Mouse (Mus musculus) gastrocnemius, adult 2 months (tissue): Measurements from ENCODE around the gene Col5a1. TPM values are rescaled to one million over a fixed set of nuclear protein-coding genes. Genes with fewer than 3 reads are reported as not detected.
A peak's percentile ranks its signal among the peaks of the same experiment; 100 is the strongest.

Source experiments
- DNase-seq: peaks from one replicate; pipeline ENCODE4 v3.0.0; 2022
- H3K27ac ChIP-seq: fragments of 200-600 bp; 2 replicates; pipeline ENCODE4 v1.8.1; 2022; ENCODE audit warnings: mild to moderate bottlenecking
- H3K4me3 ChIP-seq: fragments of 200-600 bp; 2 replicates; pipeline ENCODE4 v1.8.1; 2022; ENCODE audit warnings: mild to moderate bottlenecking, moderate library complexity
- CTCF ChIP-seq: fragments of 200-600 bp; IDR thresholded peaks from 2 replicates; pipeline ENCODE4 v1.8.1; 2022; ENCODE audit warnings: antibody characterized with exemption, mild to moderate bottlenecking, moderate library complexity
- intact Hi-C: fragments of 180-260 bp; cut with DNase I; formaldehyde crosslinking; loops from one replicate; pipeline ENCODE4 v1.15.1; 2025
- total RNA-seq, 2 experiments: library from RNA; stranded (reverse); gene quantifications; 2 replicates each; pipeline ENCODE4 v1.2.3; 2021

Col5a1 gene
- total RNA-seq, 2 experiments from 2014 or later = 15.9 to 20.9 TPM

- no peak for TF ChIP-seq CTCF
- Histone ChIP-seq H3K4me3 (no peak overlapping the region), H3K27ac (no peak overlapping the region)
- DNase-seq = no peak
- intact Hi-C loops = no loop called here
Observed at GRCm38 (mm10) chr2:27961190-27961589, 75.0 kb downstream of the Col5a1 start.

GRCm38 (mm10) chr2:27962406-27962805, 76.2 kb downstream of the Col5a1 start:
- TF ChIP-seq CTCF = no peak
- no peak overlapping the region for H3K4me3 ChIP-seq
- H3K27ac ChIP-seq = no peak overlapping the region
- intact Hi-C loops = no loop called here
- DNase-seq = no peak

- Histone ChIP-seq H3K4me3 (no peak overlapping the region), H3K27ac (no peak overlapping the region)
- peak; percentile 82 for TF ChIP-seq CTCF
- intact Hi-C loops = loop anchor here (1.0 kb wide), 1 partner anchor 198 kb away; no protein-coding TSS in a partner anchor
- peak; percentile 49 for DNase-seq
Observed at GRCm38 (mm10) chr2:27969158-27969557, 82.9 kb downstream of the Col5a1 start.

- TF ChIP-seq CTCF = peak; percentile 83
- intact Hi-C loops = loop anchor here (1.0 to 5.0 kb wide), 3 partner anchors 48 to 422 kb away; no protein-coding TSS in a partner anchor
- peak; percentile 74 for DNase-seq
- Histone ChIP-seq H3K27ac (no peak overlapping the region), H3K4me3 (no peak overlapping the region)
Observed at GRCm38 (mm10) chr2:27973840-27974239, 87.6 kb downstream of the Col5a1 start.

GRCm38 (mm10) chr2:27975786-27976185, 89.6 kb downstream of the Col5a1 start:
- intact Hi-C loops = no loop called here
- no peak for DNase-seq
- H3K4me3 ChIP-seq = no peak overlapping the region
- H3K27ac ChIP-seq = no peak overlapping the region
- TF ChIP-seq CTCF = no peak

- H3K4me3 ChIP-seq = no peak overlapping the region
- intact Hi-C loops = no loop called here
- no peak for DNase-seq
- H3K27ac ChIP-seq = no peak overlapping the region
- no peak for TF ChIP-seq CTCF
Observed at GRCm38 (mm10) chr2:27976512-27976911, 90.3 kb downstream of the Col5a1 start.

GRCm38 (mm10) chr2:27981066-27981465, 94.8 kb downstream of the Col5a1 start:
- intact Hi-C loops = loop anchor here (5.0 kb wide), 1 partner anchor 441 kb away; no protein-coding TSS in a partner anchor
- no peak overlapping the region for H3K4me3 ChIP-seq
- TF ChIP-seq CTCF = no peak
- H3K27ac ChIP-seq = no peak overlapping the region
- no peak for DNase-seq

GRCm38 (mm10) chr2:27981621-27982535, 95.7 kb downstream of the Col5a1 start:
- DNase-seq = no peak
- Histone ChIP-seq H3K27ac (no peak overlapping the region), H3K4me3 (no peak overlapping the region)
- intact Hi-C loops = loop anchor here (5.0 kb wide), 1 partner anchor 440 kb away; no protein-coding TSS in a partner anchor
- no peak for TF ChIP-seq CTCF

GRCm38 (mm10) chr2:27983093-27983492, 96.9 kb downstream of the Col5a1 start:
- intact Hi-C loops = loop anchor here (5.0 kb wide), 1 partner anchor 439 kb away; no protein-coding TSS in a partner anchor
- Histone ChIP-seq H3K27ac (no peak overlapping the region), H3K4me3 (no peak overlapping the region)
- no peak for TF ChIP-seq CTCF
- no peak for DNase-seq

GRCm38 (mm10) chr2:27983884-27984283, 97.7 kb downstream of the Col5a1 start:
- peak; percentile 64 for TF ChIP-seq CTCF
- intact Hi-C loops = loop anchor here (5.0 kb wide), 1 partner anchor 438 kb away; no protein-coding TSS in a partner anchor
- Histone ChIP-seq H3K27ac (no peak overlapping the region), H3K4me3 (no peak overlapping the region)
- DNase-seq = peak; percentile 61

- Histone ChIP-seq H3K27ac (no peak overlapping the region), H3K4me3 (no peak overlapping the region)
- DNase-seq = no peak
- no peak for TF ChIP-seq CTCF
- intact Hi-C loops = no loop called here
Observed at GRCm38 (mm10) chr2:27986751-27987150, 100.5 kb downstream of the Col5a1 start.

GRCm38 (mm10) chr2:27990430-27991211, 104.4 kb downstream of the Col5a1 start:
- H3K27ac ChIP-seq = no peak overlapping the region
- intact Hi-C loops = no loop called here
- no peak overlapping the region for H3K4me3 ChIP-seq
- TF ChIP-seq CTCF = no peak
- DNase-seq = no peak

- intact Hi-C loops = no loop called here
- no peak for DNase-seq
- TF ChIP-seq CTCF = no peak
- Histone ChIP-seq H3K27ac (no peak overlapping the region), H3K4me3 (no peak overlapping the region)
Observed at GRCm38 (mm10) chr2:27993416-27993815, 107.2 kb downstream of the Col5a1 start.
